Mouse (Mus musculus): ENCODE results near the gene B430306N03Rik.
"Not testable (repeated sequence)": the region's sequence is repeated elsewhere in the genome, so short reads cannot be mapped to it uniquely, and the experiment has no call there.

B430306N03Rik gene

DNA sequence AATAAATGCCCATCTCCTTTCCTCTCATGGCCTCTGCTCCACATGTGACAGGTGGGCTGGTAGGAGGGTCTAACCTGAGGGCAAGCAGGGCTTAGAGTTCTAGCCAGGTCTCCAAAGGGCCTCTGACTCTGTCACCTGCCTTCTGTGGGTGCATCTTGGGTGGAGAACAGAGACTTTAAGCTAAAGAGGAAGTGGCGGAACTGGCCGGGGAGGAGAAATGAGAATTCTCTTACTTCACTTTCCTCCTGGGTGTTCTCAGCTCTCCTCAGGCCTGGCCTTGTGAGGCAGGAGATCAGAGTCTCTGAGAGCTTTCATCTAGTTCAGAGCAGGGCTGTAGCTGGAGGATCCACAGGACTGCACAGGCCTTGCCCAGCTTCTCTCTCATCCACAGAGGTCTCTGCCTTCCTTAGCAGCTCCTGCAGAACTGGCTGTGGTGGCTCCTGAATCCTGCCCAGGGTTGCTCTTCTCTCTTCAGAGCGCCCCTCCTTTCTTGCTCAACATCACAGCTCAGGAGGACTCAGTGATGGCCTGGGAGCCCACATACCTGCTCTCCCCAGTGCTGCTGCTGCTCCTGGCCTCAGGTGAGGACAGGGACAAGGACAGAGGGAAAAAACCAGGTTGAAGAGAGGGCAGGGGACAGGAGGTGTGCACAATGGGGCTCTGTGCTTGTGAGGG, at the start of gene B430306N03Rik:
Gene B430306N03Rik, plus strand, starts transcription at position 237 of the 675 bp plus-strand sequence.
- CTCF ChIA-PET: not testable (repeated sequence)

DNA sequence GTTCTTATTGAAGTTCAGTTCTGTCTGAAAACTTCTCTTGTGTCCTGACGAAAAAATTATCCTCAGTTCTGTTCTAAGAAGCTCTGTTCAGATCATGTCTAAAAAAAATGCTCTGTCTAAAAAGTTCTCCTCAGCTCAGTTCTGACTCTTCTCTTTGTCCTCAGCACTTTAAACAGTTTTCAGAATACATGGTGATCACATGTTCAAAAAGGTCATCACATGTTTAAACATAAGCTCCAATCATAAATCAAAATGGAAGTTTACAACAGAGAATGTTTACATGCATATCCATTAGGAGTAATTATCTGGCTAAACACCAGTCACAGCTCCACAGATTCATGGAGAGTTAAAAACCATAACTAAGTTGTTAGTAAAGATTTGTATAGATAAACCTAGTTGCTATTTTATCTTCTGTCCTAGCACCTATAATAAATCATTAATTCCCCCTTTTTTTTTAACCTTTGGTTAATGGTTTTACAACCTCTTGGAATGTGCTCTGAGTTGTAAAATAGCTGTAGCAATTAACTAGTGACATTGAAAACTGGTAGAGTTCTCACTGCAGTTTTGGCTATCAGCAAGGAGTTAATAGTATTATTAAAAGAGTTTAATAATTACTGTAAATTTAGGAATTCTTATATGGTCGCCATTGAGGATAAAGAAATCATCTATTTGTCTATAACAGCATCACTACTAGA, 49.2 kb upstream of the B430306N03Rik start:
- CTCF ChIA-PET: no interaction called here

GRCm38 (mm10) chr17:48267591-48267990, 48.4 kb upstream of the B430306N03Rik start:
- CTCF ChIA-PET: no interaction called here

GRCm38 (mm10) chr17:48268276-48268675, 47.7 kb upstream of the B430306N03Rik start:
- CTCF ChIA-PET: no interaction called here

DNA sequence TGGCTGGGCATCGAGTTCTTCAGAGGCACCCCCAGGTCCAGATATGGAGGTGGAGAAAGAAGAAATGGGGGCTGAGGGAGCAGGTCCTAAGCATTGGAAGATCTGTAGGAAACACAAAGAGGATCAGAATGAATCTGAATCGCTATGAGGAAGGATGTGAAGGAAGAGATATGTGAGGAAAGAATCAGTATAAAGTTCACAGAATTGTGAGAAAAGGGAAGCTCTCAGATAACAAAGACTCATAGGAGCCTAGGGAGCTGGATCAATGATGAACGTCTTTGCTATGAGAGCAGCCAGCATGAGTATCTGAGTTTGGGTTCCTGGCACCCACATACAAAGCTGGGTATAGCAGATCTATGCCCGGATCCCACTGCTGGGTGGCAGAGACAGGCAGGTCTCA, 46.1 kb upstream of the B430306N03Rik start:
- CTCF ChIA-PET: no interaction called here

DNA sequence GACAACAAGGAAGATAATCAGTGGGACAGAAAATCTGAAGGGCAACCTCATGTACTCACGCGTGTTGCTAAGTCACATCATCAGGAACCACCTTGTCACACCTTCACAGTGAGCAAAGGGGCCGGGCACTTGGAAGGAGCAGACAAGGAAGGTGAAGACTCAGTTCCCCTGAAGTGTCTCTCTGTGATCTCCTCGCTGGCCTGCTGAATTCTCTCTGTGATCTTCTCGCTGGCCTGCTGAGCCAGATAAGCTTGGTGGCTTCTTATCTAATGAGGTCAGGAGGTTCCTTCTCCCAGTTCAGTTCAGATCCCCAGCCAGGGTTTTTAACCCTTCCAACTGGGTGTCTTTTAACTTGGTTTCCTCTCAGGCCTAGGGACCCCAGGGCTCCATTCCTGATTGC, 43.8 kb upstream of the B430306N03Rik start:
- CTCF ChIA-PET: interaction anchor here (1.0 kb wide), 1 partner anchor 178 kb away, joined by 3 read pairs; no protein-coding TSS in a partner anchor

- CTCF ChIA-PET: interaction anchor here (1.0 kb wide), 1 partner anchor 178 kb away, joined by 3 read pairs; no protein-coding TSS in a partner anchor
These were observed 43.3 kb upstream of the B430306N03Rik start for GRCm38 (mm10) chr17:48272598-48272997.

GRCm38 (mm10) chr17:48274098-48274497, 41.8 kb upstream of the B430306N03Rik start:
- CTCF ChIA-PET: interaction anchor here (0.9 to 2.4 kb wide), 3 partner anchors 59 to 65 kb away, joined by 3 to 9 read pairs (median 5); no protein-coding TSS in a partner anchor

DNA sequence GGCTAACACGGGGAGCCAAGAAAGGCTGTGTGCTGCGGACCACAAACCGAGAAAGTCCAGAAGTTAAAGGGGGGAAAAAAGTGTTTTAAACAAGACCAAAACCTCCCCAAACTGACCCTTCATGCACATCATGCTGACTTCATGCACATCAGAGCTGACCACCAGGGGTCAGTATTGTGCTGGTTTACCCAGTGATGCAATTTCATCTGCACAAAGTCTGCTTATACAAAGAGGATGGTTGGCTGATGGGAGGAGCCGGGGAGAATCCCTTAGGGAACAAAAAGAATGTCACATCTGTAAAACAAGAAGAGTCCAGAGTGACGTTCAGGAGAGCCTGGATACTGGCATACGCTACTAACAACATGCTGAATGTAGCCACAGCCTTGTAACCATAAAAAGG, 41.1 kb upstream of the B430306N03Rik start:
- CTCF ChIA-PET: interaction anchor here (0.9 to 2.4 kb wide), 3 partner anchors 59 to 64 kb away, joined by 3 to 9 read pairs (median 5); no protein-coding TSS in a partner anchor

- CTCF ChIA-PET: interaction anchor here (0.7 to 2.4 kb wide), 2 partner anchors 10 to 61 kb away, joined by 3 to 9 read pairs; no protein-coding TSS in a partner anchor
These were observed 40.2 kb upstream of the B430306N03Rik start for GRCm38 (mm10) chr17:48275736-48276135.

- CTCF ChIA-PET: interaction anchor here (0.8 kb wide), 1 partner anchor 57 kb away, joined by 3 read pairs; no protein-coding TSS in a partner anchor
These were observed 37.6 kb upstream of the B430306N03Rik start for GRCm38 (mm10) chr17:48278381-48278780.

GRCm38 (mm10) chr17:48279002-48279401, 36.9 kb upstream of the B430306N03Rik start:
- CTCF ChIA-PET: interaction anchor here (0.6 kb wide), 1 partner anchor 16 kb away, joined by 5 read pairs; no protein-coding TSS in a partner anchor

GRCm38 (mm10) chr17:48280943-48281738, 34.8 kb upstream of the B430306N03Rik start:
- CTCF ChIA-PET: no interaction called here

- CTCF ChIA-PET: interaction anchor here (0.7 kb wide), 1 partner anchor 910 kb away, joined by 21 read pairs; no protein-coding TSS in a partner anchor
These were observed 34.2 kb upstream of the B430306N03Rik start for GRCm38 (mm10) chr17:48281739-48282085.

GRCm38 (mm10) chr17:48286765-48287164, 29.2 kb upstream of the B430306N03Rik start:
- CTCF ChIA-PET: no interaction called here

- CTCF ChIA-PET: no interaction called here
These were observed 28.7 kb upstream of the B430306N03Rik start for GRCm38 (mm10) chr17:48287276-48287675.

- CTCF ChIA-PET: no interaction called here
These were observed 22.3 kb upstream of the B430306N03Rik start for GRCm38 (mm10) chr17:48293500-48294194.

- CTCF ChIA-PET: interaction anchor here (0.6 kb wide), 1 partner anchor 188 kb away, joined by 4 read pairs; no protein-coding TSS in a partner anchor
These were observed 16.7 kb upstream of the B430306N03Rik start, which contains the start of gene Treml2 for GRCm38 (mm10) chr17:48299203-48299602. Gene Treml2, plus strand, starts transcription at chr17:48299498.

- CTCF ChIA-PET: no interaction called here
These were observed 16.2 kb upstream of the B430306N03Rik start for GRCm38 (mm10) chr17:48299756-48300155.

GRCm38 (mm10) chr17:48300199-48300598, 15.7 kb upstream of the B430306N03Rik start:
- CTCF ChIA-PET: no interaction called here

GRCm38 (mm10) chr17:48300861-48301260, 15.1 kb upstream of the B430306N03Rik start:
- CTCF ChIA-PET: interaction anchor here (0.7 kb wide), 1 partner anchor 1102 kb away, joined by 5 read pairs; no protein-coding TSS in a partner anchor

Data from spleen, embryonic (tissue).